Mouse (Mus musculus) limb, embryonic 10.5 days (tissue): Measurements from ENCODE around the gene Senp7. TPM values are rescaled to one million over a fixed set of nuclear protein-coding genes. Genes with fewer than 3 reads are reported as not detected.
A peak's percentile ranks its signal among the peaks of the same experiment; 100 is the strongest.

ENCODE experiments used
- DNase-seq: peaks from one replicate; pipeline ENCODE4 v3.0.0-alpha.2; 2017; ENCODE audit warnings: low spot score
- H3K27ac ChIP-seq: fragments of 300-500 bp; sonication (generic); 2 replicates; pipeline ENCODE4 v1.5.1; 2016; ENCODE audit warnings: mild to moderate bottlenecking
- H3K27me3 ChIP-seq: fragments of 300-500 bp; sonication (generic); 2 replicates; pipeline ENCODE4 v1.6.1; 2016; ENCODE audit warnings: low read depth, mild to moderate bottlenecking; ENCODE audit not compliant: poor library complexity, severe bottlenecking
- H3K36me3 ChIP-seq: fragments of 300-500 bp; sonication (generic); 2 replicates; pipeline ENCODE4 v1.6.1; 2016; ENCODE audit warnings: mild to moderate bottlenecking, moderate library complexity
- H3K4me1 ChIP-seq: fragments of 300-500 bp; sonication (generic); 2 replicates; pipeline ENCODE4 v1.6.1; 2016
- H3K4me3 ChIP-seq: fragments of 300-500 bp; sonication (generic); 2 replicates; pipeline ENCODE4 v1.5.1; 2016; ENCODE audit warnings: mild to moderate bottlenecking, moderate library complexity
- H3K9me3 ChIP-seq: fragments of 300-500 bp; sonication (generic); replicated peaks from 2 replicates; pipeline ENCODE4 v1.6.1; 2016; ENCODE audit warnings: mild to moderate bottlenecking
- WGBS: fragments of 180-500 bp; shearing (Covaris S2); methylation state at CpG from one replicate; pipeline ENCODE4 v1.1.7; 2016; 5-methylcytosine and 5-hydroxymethylcytosine counted together
- polyA plus RNA-seq: library from polyadenylated mRNA; unstranded; fragments of >200 nt; fragmentation: Nextera tagmentation; extraction: Ambion mirVana; gene quantifications from 2 replicates; pipeline ENCODE4 v1.2.1, GENCODE M21; 2016

Gene Senp7
- polyA plus RNA-seq, 1 experiment from 2014 or later = 31.6 TPM

- peak; percentile 97 for DNase-seq
- no peaks in the 10 kb centered on the region for H3K9me3 ChIP-seq
- peaks cover 9% of the 10 kb centered on the region for H3K4me1 ChIP-seq
- H3K36me3 ChIP-seq = peaks cover 33% of the 10 kb centered on the region
- H3K27me3 ChIP-seq = no peaks in the 10 kb centered on the region
- under 1% methylated on average over 63 of the region's 63 CpGs for WGBS
- peak within 1 kb of the TSS; percentile 90 for H3K27ac ChIP-seq
- H3K4me3 ChIP-seq = peak within 1 kb of the TSS; percentile 75
These were observed 10.8 kb upstream of the Senp7 start, which contains the start of gene Trmt10c for GRCm38 (mm10) chr16:56037138-56038010. Gene Trmt10c, minus strand, starts transcription at chr16:56037819.

- Histone ChIP-seq H3K36me3 (peaks cover 26% of the 10 kb centered on the region), H3K4me1 (peaks cover 9% of the 10 kb centered on the region), H3K4me3 (peak overlapping the region; percentile 75), H3K27ac (peak overlapping the region; percentile 90), H3K9me3 (no peaks in the 10 kb centered on the region), H3K27me3 (no peaks in the 10 kb centered on the region)
- 29% methylated on average over 8 of the region's 8 CpGs for WGBS
- no peak for DNase-seq
These were observed 10.0 kb upstream of the Senp7 start for GRCm38 (mm10) chr16:56038090-56038489.

GRCm38 (mm10) chr16:56055911-56056310 lies 7.8 kb downstream of the Senp7 start:
- Histone ChIP-seq H3K27ac (no peak overlapping the region), H3K9me3 (no peaks in the 10 kb centered on the region), H3K4me1 (no peaks in the 10 kb centered on the region), H3K27me3 (no peaks in the 10 kb centered on the region), H3K36me3 (no peaks in the 10 kb centered on the region), H3K4me3 (no peak overlapping the region)
- 84% methylated on average over 3 of the region's 3 CpGs for WGBS
- DNase-seq = no peak

- DNase-seq = no peak
- H3K4me1 ChIP-seq = no peaks in the 10 kb centered on the region
- no peaks in the 10 kb centered on the region for H3K9me3 ChIP-seq
- no peak overlapping the region for H3K27ac ChIP-seq
- H3K36me3 ChIP-seq = no peaks in the 10 kb centered on the region
- 81% methylated on average over 7 of the region's 7 CpGs for WGBS
- no peaks in the 10 kb centered on the region for H3K27me3 ChIP-seq
- H3K4me3 ChIP-seq = no peak overlapping the region
These were observed 8.9 kb downstream of the Senp7 start for GRCm38 (mm10) chr16:56056944-56057590.

- Histone ChIP-seq H3K27ac (no peak overlapping the region), H3K4me1 (no peaks in the 10 kb centered on the region), H3K9me3 (no peaks in the 10 kb centered on the region), H3K4me3 (no peak overlapping the region), H3K27me3 (no peaks in the 10 kb centered on the region), H3K36me3 (no peaks in the 10 kb centered on the region)
- WGBS = 91% methylated on average over 10 of the region's 10 CpGs
- DNase-seq = no peak
These were observed 10.0 kb downstream of the Senp7 start for GRCm38 (mm10) chr16:56058151-56058550.

GRCm38 (mm10) chr16:56061995-56062594 lies 14.0 kb downstream of the Senp7 start:
- 80% methylated on average over 7 of the region's 7 CpGs for WGBS
- H3K36me3 ChIP-seq = no peaks in the 10 kb centered on the region
- no peak for DNase-seq
- no peak overlapping the region for H3K4me3 ChIP-seq
- H3K27me3 ChIP-seq = no peaks in the 10 kb centered on the region
- H3K27ac ChIP-seq = no peak overlapping the region
- H3K9me3 ChIP-seq = no peaks in the 10 kb centered on the region
- no peaks in the 10 kb centered on the region for H3K4me1 ChIP-seq

DNA sequence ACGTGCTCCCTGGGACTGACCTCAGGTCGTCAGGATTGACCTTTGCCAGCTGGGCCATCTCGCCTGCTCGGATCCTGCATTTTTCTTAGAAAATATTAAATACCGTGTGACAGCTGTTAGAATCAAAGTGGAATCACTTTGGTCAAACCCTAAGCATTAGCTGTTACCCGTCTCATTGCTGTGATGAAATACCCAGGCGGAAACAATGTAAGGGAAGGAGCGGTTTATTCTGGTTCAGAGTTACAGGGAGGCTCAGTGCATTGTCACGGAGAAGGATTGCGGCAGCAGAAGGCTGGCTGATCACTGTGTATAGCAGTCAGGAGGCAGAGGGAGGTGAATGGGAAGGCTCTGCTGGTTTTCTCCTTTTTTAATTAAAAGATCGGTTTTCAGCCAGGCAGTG lies 14.8 kb downstream of the Senp7 start:
- no peak for DNase-seq
- Histone ChIP-seq H3K36me3 (no peaks in the 10 kb centered on the region), H3K27me3 (no peaks in the 10 kb centered on the region), H3K27ac (no peak overlapping the region), H3K4me1 (no peaks in the 10 kb centered on the region), H3K9me3 (no peaks in the 10 kb centered on the region), H3K4me3 (no peak overlapping the region)
- WGBS = 67% methylated on average over 11 of the region's 11 CpGs

GRCm38 (mm10) chr16:56064334-56064990 lies 16.3 kb downstream of the Senp7 start:
- peak; percentile 75 for DNase-seq
- H3K4me3 ChIP-seq = peak overlapping the region; percentile 46
- 10% methylated on average over 20 of the region's 20 CpGs for WGBS
- no peaks in the 10 kb centered on the region for H3K36me3 ChIP-seq
- no peaks in the 10 kb centered on the region for H3K4me1 ChIP-seq
- peak overlapping the region; percentile 73 for H3K27ac ChIP-seq
- H3K27me3 ChIP-seq = no peaks in the 10 kb centered on the region
- no peaks in the 10 kb centered on the region for H3K9me3 ChIP-seq

DNA sequence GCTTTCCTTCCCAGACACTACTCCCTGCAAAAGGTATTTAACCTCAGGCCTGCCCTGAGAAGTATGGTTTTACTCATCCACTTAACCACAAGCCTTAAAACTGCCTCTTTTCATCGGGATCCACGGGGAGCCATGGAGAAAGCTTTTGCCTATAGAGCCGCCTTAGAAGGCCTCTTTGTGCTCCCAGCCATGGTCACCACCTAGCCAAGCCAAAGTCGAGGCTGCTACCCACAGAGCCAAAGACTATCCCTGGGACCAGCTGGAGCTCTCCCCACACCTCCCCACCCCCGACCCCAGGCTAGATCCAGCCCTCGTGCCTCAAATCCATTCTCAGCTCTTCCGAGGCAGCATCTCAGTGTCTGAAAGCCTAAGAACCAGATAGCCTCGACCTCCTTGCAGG lies 18.0 kb downstream of the Senp7 start:
- Histone ChIP-seq H3K4me3 (no peak overlapping the region), H3K9me3 (no peaks in the 10 kb centered on the region), H3K4me1 (no peaks in the 10 kb centered on the region), H3K36me3 (no peaks in the 10 kb centered on the region), H3K27ac (no peak overlapping the region), H3K27me3 (no peaks in the 10 kb centered on the region)
- no peak for DNase-seq
- WGBS = 58% methylated on average over 8 of the region's 8 CpGs

DNA sequence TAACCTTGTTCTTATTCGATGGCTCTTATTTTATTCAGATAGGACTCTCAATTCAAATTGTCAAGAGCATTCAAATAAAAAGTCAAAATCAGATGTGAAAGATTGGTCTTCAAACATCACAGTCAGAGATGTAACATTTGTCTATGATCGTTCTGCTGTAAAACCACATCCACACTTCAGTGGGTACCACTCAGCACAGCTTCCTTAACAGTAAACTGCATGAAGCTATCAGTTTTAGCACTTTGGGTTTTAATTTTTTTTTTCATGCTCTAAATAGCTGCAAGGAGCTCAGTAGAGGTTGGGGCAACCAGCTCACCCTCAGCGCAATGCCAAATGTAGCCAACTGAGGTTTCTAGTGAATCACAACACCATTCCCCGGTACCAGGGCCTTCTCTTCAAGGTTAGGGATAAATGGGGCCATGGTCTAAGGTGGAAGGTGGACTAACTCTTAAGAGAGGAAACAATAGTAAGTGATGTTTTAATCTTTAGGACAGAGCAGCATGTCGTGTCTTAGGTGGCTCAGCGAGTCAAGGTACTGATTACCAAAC lies 20.5 kb downstream of the Senp7 start:
- no peak for DNase-seq

GRCm38 (mm10) chr16:56071317-56072232 lies 23.4 kb downstream of the Senp7 start:
- H3K4me1 ChIP-seq = peaks cover 9% of the 10 kb centered on the region; the same call in 1 of the 2 replicates
- H3K27ac ChIP-seq = peak overlapping the region; percentile 36; the same call in 1 of the 2 replicates
- no peaks in the 10 kb centered on the region for H3K9me3 ChIP-seq
- no peak for DNase-seq
- no peaks in the 10 kb centered on the region for H3K36me3 ChIP-seq
- 47% methylated on average over 5 of the region's 5 CpGs for WGBS
- no peak overlapping the region for H3K4me3 ChIP-seq
- H3K27me3 ChIP-seq = no peaks in the 10 kb centered on the region

More for the DNA sequence above, 20.5 kb downstream of the Senp7 start:
- Histone ChIP-seq H3K9me3 (no peaks in the 10 kb centered on the region), H3K4me3 (no peak overlapping the region), H3K36me3 (no peaks in the 10 kb centered on the region), H3K27ac (no peak overlapping the region), H3K27me3 (no peaks in the 10 kb centered on the region), H3K4me1 (peaks cover 5% of the 10 kb centered on the region; the same call in 1 of the 2 replicates)
- WGBS = 91% methylated on average over 6 of the region's 6 CpGs
